Mouse (Mus musculus) spleen, postnatal 36 days (tissue): ENCODE results near the gene Fbxl2.

Experiments
- DNase-seq, 2 experiments: peaks; one replicate each; pipeline ENCODE4 v3.0.0; 2022; ENCODE audit warnings: low spot score in 2 of 2, mixed read lengths in 1 of 2

The Fbxl2 gene

DNA sequence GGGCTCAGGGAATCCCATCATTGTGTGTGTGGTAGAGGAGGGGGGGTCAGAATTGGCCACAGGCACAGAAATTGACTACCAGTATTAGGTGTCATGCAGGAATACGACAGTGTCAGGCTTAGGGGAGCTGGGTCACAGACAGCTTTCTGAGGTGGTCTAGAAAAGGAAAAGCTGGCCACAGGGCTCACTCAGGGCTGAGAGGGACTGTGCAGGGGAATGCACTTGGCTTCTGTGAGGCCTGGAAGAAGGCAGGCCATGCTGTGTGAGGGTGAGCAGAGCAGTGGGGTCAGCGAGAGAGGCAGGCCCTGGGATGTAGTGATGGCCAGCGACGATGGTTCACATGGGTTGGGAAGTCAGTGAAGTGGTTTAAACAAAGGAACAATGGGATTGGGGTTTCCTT is 72.1 kb downstream of the Fbxl2 start:
- DNase-seq = no peak

DNA sequence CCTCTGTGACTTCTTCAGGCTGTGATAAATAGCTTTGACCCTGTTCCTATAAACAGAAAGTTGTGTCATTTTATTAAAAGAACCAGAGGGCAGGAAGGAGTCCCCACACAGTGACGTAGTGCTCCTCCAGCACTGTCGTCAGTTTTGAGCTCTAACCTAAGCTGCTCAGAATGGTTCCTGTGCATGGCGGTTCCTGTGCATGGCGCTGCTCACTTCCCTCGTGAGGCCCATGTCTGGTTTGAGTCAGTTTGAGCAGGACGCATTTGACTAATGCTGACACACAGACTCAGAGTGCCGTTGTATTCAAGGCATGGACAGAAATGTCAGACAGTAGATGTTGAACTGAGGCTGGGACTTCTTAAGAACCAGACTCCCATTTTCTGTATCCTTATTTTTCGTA is 74.4 kb downstream of the Fbxl2 start:
- no peak for DNase-seq

DNA sequence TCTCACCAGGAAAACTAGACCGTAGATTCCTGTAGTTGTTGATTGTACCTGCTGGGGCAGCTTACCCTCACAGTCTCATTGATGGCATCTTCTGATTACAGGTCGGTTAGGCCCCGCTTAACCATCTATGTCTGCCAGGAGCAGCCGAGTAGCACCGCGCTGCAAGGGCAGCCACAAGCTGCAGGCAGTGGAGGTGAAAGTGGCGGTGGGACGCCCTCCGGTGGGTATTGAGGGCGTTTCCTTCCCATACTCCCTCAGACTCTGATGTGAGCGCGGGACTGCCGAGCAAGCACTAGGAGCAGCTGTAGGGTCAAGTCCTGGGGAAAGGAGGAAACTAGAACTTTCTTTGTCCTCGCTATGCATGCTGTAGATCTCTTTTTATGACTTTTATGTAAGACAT is 76.0 kb downstream of the Fbxl2 start:
- peak in 1 of 2 experiments; percentile 26 for DNase-seq

DNA sequence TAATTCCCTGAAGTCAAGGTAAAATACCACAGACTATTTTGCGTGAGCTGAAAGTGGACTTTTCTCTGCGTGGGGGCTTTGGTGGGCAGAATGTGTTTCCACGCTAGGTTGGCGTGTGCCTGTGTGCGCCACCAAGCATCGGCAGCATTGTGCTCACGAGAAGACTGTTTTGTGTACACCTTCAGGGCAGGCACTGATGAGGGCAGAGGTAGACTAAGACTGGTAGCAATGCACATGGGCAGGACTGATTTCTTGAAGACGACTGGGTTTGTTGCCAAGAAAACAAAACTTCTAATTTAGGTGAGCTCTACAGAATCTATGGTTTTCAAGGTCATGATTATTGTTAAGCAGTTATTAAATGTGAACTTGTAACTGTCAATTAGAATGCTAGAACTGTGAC is 76.6 kb downstream of the Fbxl2 start:
- no peak for DNase-seq

DNA sequence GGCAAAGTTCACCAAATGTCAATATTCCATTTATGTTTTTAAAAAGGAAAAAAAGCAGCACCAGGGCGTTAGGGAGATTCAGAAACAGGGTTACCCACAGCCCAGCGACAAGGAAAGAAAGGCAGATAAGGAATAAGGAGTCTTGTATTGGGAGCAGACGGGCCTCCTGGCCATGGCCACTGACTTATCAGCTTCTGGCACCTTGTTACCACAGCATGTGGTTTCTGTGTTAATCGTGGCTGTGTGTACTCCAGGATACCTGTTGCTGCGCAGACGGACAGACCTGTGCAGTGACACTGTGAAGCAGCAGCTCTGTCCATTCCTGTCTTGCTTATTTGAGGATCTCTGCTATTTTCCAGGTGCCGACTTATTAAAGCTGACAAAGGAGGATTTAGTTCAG is 77.0 kb downstream of the Fbxl2 start:
- peak; percentile 66 to 80 for DNase-seq

DNA sequence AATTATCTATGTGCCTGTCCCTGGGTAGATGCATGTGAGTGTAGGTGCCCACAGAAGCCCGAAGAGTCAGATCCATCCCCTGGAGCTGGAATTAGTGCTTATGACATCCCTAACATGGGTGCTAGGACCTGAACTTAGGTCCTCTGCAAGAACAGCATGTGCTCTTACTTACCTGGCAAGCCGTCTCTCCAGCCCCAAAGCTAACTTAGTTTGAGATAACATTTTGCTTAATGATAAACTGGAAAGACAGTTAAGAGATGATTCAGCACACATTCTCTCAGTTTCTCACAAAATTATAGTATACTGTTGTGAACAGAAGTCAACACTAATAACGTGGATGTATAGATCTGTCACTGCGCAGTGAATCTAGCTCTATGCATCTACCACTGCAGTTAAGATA is 79.2 kb downstream of the Fbxl2 start:
- DNase-seq = no peak

DNA sequence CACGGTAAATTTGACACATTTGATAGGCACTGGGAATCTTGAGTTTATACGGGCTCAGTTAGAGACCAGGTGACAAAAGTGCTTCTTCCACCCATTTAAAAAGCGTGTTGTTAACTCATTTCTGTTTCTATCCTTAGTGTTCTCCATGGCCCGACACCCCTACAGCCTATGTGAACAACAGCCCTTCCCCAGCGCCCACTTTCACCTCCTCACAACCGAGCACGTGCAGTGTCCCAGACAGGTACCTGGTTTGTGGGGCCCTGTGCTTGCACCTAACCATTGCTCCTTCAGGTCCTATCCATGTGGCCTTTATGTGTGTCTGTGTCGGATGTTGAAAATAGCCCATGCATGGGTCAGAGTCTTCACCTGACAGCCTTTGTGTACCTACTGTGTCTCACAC is 81.6 kb downstream of the Fbxl2 start:
- no peak for DNase-seq

DNA sequence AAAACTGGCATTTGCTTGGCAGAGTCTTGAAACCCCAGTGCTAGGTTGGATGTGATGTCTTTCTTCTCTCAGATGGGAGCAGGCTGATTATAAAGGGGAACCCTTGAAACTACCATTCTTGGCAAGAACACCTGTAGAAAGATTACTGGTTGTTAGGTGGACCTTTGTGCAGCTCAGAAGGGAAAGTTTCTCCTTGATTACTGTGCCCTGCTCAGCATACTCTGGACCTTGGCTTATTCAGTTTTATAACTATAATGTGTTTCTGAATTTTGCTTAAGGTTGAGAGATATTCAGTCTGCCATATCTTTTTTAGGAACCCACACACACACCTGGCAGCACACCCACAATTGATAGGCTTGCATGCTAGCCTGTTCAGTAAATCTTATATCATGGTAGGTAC is 82.3 kb downstream of the Fbxl2 start:
- no peak for DNase-seq

DNA sequence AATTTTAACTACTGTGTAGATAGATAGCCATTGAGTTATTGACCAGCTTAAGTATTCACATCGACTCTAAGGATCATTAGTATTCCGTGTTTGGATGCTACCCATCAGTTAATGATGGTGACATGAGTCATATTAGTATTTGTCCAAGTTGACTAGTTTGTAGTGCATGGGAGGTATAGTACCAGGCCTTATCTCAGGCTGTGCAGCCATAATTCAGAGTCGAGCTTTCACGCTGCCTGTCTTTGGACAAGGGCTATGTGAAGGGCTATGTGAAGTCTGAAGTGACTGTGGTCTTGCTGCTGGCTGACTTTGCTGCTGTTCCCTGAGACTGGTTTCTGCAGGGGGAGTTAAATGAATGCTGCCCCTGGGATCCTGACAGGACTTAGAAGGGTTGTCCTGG is 88.2 kb downstream of the Fbxl2 start:
- no peak for DNase-seq

DNA sequence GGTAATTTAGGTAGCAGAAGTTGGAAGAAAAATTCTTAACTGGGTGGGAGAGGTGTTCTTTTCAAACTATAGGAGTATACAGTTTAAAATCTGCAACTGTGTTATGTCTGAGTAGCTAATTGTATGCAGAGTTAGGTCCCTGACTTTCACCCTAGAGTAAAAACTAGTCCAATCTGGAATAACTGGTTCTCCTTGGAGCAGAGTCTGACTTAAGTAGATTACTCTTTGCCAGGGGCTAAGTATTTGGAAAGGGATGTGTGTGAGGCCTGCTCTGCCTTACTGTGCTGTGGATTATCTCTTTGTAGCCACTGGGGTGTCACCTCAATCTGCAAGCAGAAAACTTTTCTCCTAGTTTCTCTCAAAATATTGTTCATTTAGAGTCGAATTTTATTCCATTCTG is 98.8 kb downstream of the Fbxl2 start:
- no peak for DNase-seq

DNA sequence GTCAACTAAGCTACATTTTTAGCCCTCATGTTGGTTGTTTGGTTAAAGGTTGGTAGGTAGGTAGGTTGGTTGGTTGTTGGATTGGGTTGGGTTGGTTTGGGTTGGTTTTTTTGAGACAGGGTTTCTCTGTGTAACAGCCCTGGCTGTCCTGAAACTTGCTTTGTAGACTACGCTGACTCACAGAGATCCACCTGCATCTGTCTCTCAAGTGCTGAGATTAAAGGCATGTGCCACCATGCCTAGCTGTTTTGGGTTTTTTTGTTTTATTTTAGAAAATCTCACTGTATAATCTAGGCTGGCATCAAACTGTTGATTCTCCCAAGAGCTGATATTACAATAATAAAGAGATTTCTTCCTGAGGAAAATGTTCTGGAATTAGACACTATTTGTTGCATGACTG is 102.6 kb downstream of the Fbxl2 start:
- DNase-seq = no peak

DNA sequence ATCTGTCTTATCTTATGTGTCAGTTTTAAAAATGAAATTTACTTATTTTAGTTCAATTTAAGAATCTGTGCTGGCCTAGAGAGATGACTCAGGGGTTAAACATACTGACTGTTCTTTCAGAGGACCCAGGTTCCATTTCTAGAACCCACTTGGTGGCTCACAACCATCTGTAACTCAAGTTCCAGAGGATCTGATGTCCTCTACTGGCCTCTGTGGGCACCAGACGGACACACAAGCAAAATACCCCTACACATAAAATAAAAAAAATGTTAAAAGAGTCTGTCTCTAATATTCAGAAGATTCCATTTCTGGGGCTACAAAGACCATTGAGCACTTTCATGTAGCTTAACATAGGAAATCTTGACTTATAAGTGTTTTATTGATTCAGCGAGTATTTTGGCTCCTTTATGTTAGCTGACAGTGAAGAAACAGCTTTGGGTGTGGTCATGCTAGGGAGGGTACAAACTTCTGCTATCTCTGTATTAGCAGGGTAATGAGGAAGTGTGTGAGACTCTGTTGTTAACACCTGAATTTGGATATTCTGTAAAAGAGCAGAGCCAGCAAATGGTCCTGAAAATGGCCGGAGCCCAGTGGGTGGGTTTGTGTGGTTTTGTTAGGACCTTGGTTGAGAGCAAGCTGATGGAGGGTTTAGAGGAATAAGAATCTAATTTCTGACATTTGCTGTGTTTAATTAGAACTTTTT is 104.7 kb downstream of the Fbxl2 start:
- peak; percentile 41 to 50 for DNase-seq

DNA sequence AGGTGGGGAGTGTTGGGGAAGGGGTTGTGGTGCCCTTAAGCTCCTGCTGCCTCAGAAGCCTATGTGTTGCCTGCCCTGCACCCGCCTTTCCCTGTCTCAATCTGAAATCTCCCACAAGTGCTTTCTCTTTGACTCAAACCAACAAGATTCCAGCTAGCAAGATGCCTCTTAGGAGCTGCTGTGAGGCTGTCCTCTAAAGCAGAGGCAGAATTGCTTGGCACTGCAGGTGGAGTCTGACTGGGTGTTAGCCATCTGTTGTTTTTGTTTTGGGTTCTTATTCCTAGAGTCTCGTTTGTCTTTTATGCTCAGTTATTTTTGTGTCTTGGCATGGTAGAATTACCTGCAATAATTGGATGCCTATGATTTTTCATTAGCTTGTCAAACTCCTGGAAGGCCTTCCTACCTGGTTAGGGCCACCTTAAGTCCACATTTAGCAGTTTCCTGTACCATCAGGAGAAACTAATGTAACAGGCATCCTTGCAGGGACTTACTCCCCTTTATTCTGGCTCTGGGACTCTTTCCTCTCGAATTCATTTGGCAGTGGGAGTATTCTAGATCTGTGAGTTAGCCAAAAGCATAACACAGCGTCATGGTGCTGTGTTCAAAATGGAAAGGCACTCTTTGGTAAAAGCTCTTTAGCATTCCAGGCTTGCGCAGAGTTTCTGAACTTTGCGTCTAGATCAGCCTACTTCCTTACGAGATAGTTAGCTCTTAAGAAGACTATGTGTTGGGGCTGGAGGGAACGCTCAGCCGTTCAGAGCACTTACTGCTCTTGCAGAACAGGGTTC is 106.7 kb downstream of the Fbxl2 start:
- no peak for DNase-seq

DNA sequence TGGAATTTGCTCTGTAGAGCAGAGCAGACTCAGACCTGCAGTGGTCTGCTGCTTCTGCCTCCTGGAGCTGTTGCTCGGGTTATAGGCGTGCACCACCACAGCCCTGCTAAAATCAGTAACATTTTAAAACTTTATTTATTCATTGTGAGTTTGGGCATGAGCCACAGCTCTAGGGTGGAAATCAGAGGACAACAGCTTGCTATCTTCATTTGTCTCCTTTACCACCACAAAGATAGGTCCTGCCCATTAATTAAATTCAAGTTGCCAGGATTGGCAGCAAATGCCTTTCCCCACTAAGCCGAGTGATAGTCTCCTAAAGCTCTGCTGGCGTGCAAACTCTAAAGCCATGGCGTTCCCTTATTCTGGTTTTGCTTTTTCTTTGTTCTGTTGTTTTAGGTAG is 110.4 kb downstream of the Fbxl2 start:
- no peak for DNase-seq

DNA sequence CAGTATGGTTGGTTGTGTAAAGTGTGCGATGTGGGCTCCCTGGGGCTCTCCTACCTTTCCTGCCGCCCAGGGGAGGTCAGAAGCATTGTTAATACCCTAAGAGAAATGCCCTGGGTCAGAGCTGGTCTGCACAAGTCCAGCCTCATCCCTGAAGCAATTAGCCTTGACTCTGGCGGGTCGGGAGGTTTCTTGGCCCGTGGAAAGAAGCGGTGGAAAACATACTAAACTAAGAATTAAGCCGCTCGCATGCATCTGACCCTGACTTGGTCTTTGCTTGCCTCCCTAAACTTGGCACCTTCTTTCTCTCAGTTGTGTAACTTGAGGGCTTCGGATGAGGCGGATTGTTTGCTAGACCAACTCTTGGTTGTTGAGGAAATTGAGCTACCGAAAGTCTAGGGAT is 113.5 kb downstream of the Fbxl2 start:
- no peak for DNase-seq

DNA sequence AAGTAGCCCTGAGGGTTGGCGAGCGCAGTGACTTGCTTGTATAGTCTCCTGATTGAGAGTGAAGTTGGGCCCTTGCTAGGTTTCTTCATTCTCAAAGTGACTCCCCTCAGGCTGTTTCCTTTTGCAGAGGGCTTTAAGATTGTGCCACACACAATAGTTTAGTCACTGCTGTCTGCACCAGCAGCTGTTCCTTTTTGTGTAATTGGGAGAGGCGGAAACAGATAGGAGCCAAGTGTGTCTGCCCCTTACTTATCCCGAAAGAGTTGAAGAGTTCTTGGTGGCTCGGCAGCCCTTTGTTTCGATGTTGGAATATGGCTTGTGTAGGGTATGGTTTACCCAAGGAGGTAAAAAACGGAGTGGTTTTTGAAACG is 113.9 kb downstream of the Fbxl2 start:
- DNase-seq = peak in 1 of 2 experiments; percentile 25

DNA sequence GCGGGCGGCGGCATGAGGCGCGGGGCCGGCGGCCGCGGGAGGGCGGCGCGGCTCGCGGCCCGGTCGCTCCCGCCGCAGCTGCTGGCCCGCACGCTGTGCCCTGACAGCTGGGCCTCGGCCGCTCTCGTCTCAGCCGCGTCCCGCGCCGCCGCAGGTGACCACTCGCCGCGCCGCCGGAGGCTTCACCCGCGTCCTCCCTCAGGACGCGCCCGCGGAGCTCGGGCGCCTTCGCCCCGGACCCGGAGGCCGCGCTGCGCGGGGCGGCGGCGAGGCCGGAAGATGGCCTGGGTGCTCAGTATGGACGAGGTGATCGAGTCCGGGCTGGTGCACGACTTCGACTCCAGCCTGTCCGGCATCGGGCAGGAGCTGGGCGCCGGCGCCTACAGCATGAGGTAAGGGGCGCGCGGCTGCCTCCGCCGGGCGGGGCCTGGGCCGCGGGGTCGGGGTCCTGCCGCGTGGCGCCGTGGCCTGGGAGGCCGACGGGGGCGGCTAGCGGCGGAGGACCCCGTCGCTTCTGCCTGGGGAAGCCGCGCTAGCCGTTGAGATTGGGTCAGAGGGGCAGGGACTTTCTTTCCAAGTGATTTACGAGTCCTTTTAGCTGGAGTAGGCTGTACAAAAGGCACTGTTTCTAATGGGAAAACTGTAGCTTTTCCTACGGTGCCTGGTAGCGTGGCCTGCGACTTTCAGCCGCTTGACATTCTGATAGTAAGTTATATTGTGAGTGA is 114.5 kb downstream of the Fbxl2 start:
- peak; percentile 6 to 19 for DNase-seq

DNA sequence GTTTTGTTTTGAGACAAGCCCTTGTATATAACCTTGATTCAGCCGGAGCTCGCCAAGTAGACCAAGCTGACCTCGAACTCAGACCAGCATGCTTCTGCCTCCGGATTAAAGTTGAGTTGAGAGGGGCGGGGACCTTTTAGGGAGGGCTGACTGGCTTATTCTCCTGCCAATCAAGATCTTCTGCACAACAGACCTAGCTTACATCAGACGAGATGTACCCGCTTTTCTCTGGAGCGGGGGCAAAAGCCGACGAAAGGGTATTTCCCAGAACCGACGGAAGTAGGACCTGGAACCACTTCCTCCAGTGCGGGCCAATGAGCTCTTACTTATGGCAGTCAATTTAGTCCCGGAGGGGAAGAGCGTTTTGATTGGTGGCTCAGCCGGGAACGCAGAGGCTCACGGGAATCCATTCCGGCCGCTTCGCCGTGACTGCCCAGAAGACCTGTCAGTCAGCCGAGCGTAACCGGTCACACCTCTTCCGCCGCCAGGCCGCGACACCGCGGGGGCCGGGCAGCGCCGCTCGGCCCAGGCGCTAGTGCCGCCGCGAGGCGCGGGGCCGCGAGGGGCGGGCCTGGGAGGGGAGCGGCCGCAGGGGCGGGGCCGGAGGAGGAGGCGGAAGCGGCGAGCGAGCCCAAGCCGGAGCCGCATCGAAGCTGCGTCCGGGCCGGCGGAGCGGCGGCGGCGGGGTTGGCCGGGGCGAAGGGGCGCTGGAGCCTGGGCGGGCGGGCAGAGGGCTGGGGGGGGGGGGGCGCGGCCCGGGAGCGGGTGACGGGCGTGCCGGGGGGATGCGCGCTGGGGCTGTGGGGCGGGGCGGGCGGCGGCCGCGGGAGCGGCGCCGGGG is 115.2 kb downstream of the Fbxl2 start, which contains the start of gene Ubp1:
Gene Ubp1, plus strand, starts transcription at position 401 of the 841 bp plus-strand sequence.
- peak; percentile 97 for DNase-seq

DNA sequence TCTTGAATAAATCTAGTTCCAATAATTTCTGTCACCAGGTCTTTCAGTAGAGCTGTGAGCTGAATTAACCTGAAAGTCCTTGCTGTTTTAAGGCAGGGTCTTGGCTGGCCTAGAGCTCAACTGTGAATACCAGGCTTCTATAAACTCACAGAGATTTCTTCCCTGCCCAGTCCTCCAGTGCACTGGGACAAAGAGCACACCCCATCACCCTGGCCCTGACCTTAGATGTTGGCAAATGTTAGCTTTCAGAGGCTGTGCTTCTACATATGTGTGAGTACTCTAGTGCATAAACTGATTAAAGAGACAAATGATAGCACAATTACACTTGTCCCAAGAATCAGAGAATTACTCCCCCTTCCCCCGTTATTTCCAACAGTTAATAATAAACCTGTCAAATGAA is 116.3 kb downstream of the Fbxl2 start:
- DNase-seq = no peak

DNA sequence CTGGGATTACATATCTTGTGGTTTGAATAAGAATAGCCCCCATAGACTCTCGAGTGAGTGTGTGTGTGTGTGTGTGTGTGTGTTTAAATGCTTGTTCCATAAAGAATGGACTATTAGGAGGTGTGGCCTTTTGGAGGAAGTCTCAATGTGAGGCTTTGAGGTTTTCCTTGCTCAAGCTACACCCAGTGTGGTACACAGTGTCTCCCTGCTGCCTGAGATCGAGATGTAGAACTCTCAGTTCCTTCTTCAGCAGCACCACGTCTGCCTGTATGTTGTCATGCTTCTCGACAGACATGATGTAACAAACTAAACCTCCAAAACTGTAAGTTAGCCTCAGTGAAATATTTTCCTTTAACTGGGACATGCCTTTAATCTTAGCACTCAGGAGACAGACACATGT is 117.4 kb downstream of the Fbxl2 start:
- peak; percentile 67 to 71 for DNase-seq

DNA sequence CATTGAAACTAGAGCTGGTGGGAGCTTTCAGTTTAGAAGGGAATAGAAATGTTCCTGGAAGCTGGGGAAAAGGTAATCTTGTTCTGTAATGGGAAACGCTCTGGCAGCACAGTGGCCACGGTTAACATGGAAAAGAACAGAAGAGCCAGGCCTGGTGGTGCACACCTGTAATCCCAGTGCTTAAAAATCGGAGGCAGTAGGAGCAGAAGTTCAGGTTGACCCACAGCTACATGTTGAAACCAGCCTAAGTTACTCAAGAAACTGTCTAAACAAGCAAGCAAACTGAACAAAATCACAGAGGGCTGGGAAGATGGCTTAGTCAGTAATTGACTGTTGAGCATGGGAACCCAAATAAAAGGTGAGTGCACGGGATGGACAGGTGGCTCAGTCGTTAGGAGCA is 121.1 kb downstream of the Fbxl2 start:
- no peak for DNase-seq

DNA sequence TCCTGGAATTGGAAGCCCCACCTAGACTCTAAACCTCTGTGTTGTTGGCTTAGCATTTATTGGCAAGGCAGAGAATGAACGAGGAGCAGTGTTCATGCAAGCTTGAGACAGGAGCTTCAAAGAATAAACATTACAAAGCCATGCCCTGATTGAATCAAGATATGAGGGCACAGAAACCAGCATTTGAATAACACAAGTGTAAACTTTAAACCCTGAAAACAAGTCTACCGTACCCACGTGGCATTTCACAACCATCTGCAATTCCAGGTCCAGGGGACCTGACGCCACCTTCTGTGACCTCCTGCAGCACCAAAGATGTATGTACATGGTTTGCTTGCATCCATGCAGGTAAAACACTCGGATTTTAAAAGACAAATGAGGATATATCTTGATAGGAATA is 123.3 kb downstream of the Fbxl2 start:
- no peak for DNase-seq
